Mouse (Mus musculus) CD4-positive, CD25-positive, alpha-beta regulatory T cell, adult 4 months (primary cell): ENCODE data around the gene Ppp1r7. TPM values are rescaled to one million over a fixed set of nuclear protein-coding genes. Genes with fewer than 3 reads are reported as not detected.

Experiments used
- polyA plus RNA-seq, 2 experiments: library from polyadenylated mRNA; unstranded; fragments of 100-300 nt; shearing (Covaris generic); gene quantifications; one replicate each; pipeline ENCODE4 v1.2.1; 2017

Gene Ppp1r7
- polyA plus RNA-seq, 2 experiments from 2014 or later, result 63.9 to 66.4 TPM

Other genes starting within 250 kb of the Ppp1r7 start
- gene Kif1a, start 240.9 kb upstream of the Ppp1r7 start, polyA plus RNA-seq, result not detected
- not detected for gene Agxt, start 207.6 kb upstream of the Ppp1r7 start, polyA plus RNA-seq
- gene 2310007B03Rik, start 181.9 kb upstream of the Ppp1r7 start, polyA plus RNA-seq, result not detected
- gene Crocc2, start 174.1 kb upstream of the Ppp1r7 start, polyA plus RNA-seq, result not detected
- under 1 TPM in 1 of 2 experiments, not detected in 1; 0.13 TPM for gene Sned1, start 107.0 kb upstream of the Ppp1r7 start, polyA plus RNA-seq
- gene Mterf4, start 36.9 kb upstream of the Ppp1r7 start, polyA plus RNA-seq, result 10 to 100 TPM; 22.8 to 25.7 TPM
- gene Pask, start 628 bp downstream of the Ppp1r7 start, polyA plus RNA-seq, result 1 to 10 TPM in 1 of 2 experiments, under 1 TPM in 1; 0.82 to 1.4 TPM
- under 1 TPM; 0.19 to 0.98 TPM for gene Ano7, start 31.1 kb downstream of the Ppp1r7 start, polyA plus RNA-seq
- 10 to 100 TPM; 49.6 to 73.9 TPM for gene Hdlbp, start 136.0 kb downstream of the Ppp1r7 start, polyA plus RNA-seq
- 1 to 10 TPM in 1 of 2 experiments, under 1 TPM in 1; 0.51 to 2.1 TPM for gene Farp2, start 169.2 kb downstream of the Ppp1r7 start, polyA plus RNA-seq